Comparison of ENCODE assay signal across 5 mouse cellular contexts in the genomic region with DNA sequence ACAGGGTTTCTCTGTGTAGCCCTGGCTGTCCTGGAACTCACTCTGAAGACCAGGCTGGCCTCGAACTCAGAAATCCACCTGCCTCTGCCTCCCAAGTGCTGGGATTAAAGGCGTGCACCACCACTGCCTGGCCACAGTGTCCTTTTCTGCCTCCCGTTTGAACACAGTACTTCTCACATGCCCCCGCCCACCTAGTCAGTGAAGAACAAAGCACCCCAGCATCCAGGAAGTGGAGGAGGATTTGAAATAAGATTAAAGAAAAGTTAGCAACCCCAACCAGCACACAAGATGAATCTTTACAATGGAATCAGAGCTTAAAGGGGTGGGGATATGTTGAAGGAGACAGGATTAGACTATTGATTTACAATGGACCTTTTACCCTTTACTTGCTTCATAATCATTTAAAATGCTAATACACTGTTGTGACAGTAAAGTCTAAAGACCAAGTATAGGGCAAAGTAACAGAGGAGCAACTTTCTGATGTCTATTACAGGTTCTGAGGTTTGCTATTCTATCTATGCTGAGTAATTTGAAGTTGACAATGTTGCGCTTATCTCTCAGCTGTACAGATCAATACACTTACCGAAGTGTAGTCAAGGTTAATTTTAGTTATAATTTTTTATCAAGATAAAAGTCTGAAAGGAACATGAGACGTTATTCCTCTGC.
"Had no signal": no experiment of that assay in that cellular context is flagged by ENCODE, and none has a peak within 500 bp of the region (broad histone marks: within the 10 kb centered on the region; RNA-seq: fewer than 3 reads in every experiment).

No protein-coding gene starts in this region.

- DNase-seq: kidney, adult 18-20 months; kidney, postnatal 10 days; thymus, postnatal 25 days had no signal

- ATAC-seq: liver, embryonic 12.5 days; midbrain, embryonic 16.5 days had no signal
